Mouse (Mus musculus) CH12.LX (cell line): ENCODE measurements around the gene Gm49368.

Experiments used
- CTCF ChIP-seq, 2 experiments: IDR thresholded peaks in 1 of 2; conservative IDR thresholded peaks in 1 of 2; 2 replicates each; pipeline ENCODE4 v1.5.1; 2011 to 2012; ENCODE audit warnings: low read depth in 2 of 2, low read length in 2 of 2, improper control_type of control experiment in 1 of 2, inconsistent platforms in 1 of 2, mild to moderate bottlenecking in 1 of 2, moderate library complexity in 1 of 2
- EP300 ChIP-seq: IDR thresholded peaks from 2 replicates; pipeline ENCODE4 v1.6.1; 2011; ENCODE audit warnings: low read length, improper control_type of control experiment
- NELFE ChIP-seq: IDR thresholded peaks from 2 replicates; pipeline ENCODE4 v1.6.1; 2011; ENCODE audit warnings: low read depth, low read length, improper control_type of control experiment
- POLR2A ChIP-seq: IDR thresholded peaks from 2 replicates; pipeline ENCODE4 v1.6.1; 2011; ENCODE audit warnings: low read depth, mild to moderate bottlenecking, improper control_type of control experiment, low read length
- TBP ChIP-seq: conservative IDR thresholded peaks from 2 replicates; pipeline ENCODE4 v1.6.1; 2011; ENCODE audit warnings: low read depth, low read length, improper control_type of control experiment
- TCF12 ChIP-seq: IDR thresholded peaks from 2 replicates; pipeline ENCODE4 v1.6.1; 2014; ENCODE audit warnings: low read depth, mild to moderate bottlenecking, inconsistent platforms, low read length, improper control_type of control experiment
- USF2 ChIP-seq: conservative IDR thresholded peaks from 2 replicates; pipeline ENCODE4 v1.6.1; 2011; ENCODE audit warnings: low read depth, low read length, improper control_type of control experiment
- ZKSCAN1 ChIP-seq: IDR thresholded peaks from 2 replicates; pipeline ENCODE4 v1.6.1; 2012; ENCODE audit warnings: low read depth, inconsistent platforms, low read length, improper control_type of control experiment, borderline replicate concordance

DNA sequence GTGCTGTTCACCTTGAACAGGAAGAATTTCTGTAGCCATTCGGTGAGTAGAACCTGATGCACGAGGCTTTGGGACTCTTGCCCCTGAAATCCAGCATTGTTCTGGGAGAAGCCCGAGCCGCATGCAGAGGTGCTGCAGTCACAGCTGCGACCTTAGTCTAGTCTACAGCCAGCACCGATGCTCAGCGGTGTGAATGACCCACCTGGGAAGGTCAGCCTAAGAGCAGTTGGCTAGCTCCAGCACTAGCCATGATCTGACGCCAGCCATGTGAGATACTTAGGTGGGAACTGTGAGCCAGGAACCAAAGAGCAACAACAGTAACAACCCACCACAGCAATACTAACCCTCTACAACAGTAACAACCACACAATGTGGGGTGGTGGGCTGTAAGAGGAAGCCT, 4.6 kb upstream of the Gm49368 start:
- TF ChIP-seq ZKSCAN1 (no peak), POLR2A (no peak), TBP (no peak), NELFE (no peak), CTCF (conservative IDR thresholded peaks at IDR 0.05 in 1 of 2, IDR thresholded peaks at IDR 0.05 in 1 of 2; ENCODE audit: low read depth in 2 of 2, low read length in 2 of 2) (no peak), TCF12 (no peak), EP300 (no peak), USF2 (no peak)
